Mouse (Mus musculus) midbrain, embryonic 16.5 days (tissue): ENCODE measurements around the gene Ofcc1. TPM values are rescaled to one million over a fixed set of nuclear protein-coding genes. Genes with fewer than 3 reads are reported as not detected.

ENCODE experiments used
- ATAC-seq: fragments of 200-750 bp; cut with Nextera tagmentation; 2 replicates; pipeline ENCODE4 v1.8.0; 2017; ENCODE audit warnings: moderate TSS enrichment
- H3K27ac ChIP-seq: fragments of 300-500 bp; sonication (generic); 2 replicates; pipeline ENCODE4 v1.5.1; 2014; ENCODE audit warnings: mild to moderate bottlenecking, low read length, mixed read lengths
- H3K27me3 ChIP-seq: fragments of 300-500 bp; sonication (generic); 2 replicates; pipeline ENCODE4 v1.6.1; 2014; ENCODE audit warnings: low read depth, low read length, mixed read lengths; ENCODE audit not compliant: control insufficient read depth, insufficient read depth
- H3K36me3 ChIP-seq: fragments of 300-500 bp; sonication (generic); 2 replicates; pipeline ENCODE4 v1.6.1; 2014; ENCODE audit warnings: mild to moderate bottlenecking, low read length, moderate library complexity, mixed read lengths; ENCODE audit not compliant: control insufficient read depth, insufficient read depth
- H3K4me1 ChIP-seq: fragments of 300-500 bp; sonication (generic); 2 replicates; pipeline ENCODE4 v1.6.1; 2014; ENCODE audit warnings: mild to moderate bottlenecking, low read length, mixed read lengths; ENCODE audit not compliant: control insufficient read depth, insufficient read depth
- H3K4me2 ChIP-seq: fragments of 300-500 bp; sonication (generic); 2 replicates; pipeline ENCODE4 v1.6.1; 2014; ENCODE audit warnings: mild to moderate bottlenecking, low read length, mixed read lengths
- H3K4me3 ChIP-seq: fragments of 300-500 bp; sonication (generic); 2 replicates; pipeline ENCODE4 v1.5.1; 2014; ENCODE audit warnings: low read depth, mild to moderate bottlenecking, low read length, moderate library complexity, mixed read lengths
- H3K9ac ChIP-seq: fragments of 300-500 bp; sonication (generic); 2 replicates; pipeline ENCODE4 v1.6.1; 2014; ENCODE audit warnings: low read depth, low read length, mixed read lengths
- H3K9me3 ChIP-seq: fragments of 300-500 bp; sonication (generic); replicated peaks from 2 replicates; pipeline ENCODE4 v1.6.1; 2014; ENCODE audit warnings: mild to moderate bottlenecking, low read length, mixed read lengths; ENCODE audit not compliant: control insufficient read depth, poor library complexity, severe bottlenecking
- WGBS: fragments of 180-500 bp; shearing (Covaris S2); extraction: QIAGEN DNeasy Blood & Tissue Kit; methylation state at CpG from one replicate; pipeline ENCODE4 v1.1.7; 2014; 5-methylcytosine and 5-hydroxymethylcytosine counted together
- polyA plus RNA-seq: library from polyadenylated mRNA; unstranded; fragments of >200 nt; fragmentation: Nextera tagmentation; extraction: Ambion mirVana; gene quantifications from 2 replicates; pipeline ENCODE4 v1.2.1, GENCODE M21; 2015

Ofcc1 gene
- polyA plus RNA-seq, 1 experiment from 2014 or later, result 0.06 TPM

DNA sequence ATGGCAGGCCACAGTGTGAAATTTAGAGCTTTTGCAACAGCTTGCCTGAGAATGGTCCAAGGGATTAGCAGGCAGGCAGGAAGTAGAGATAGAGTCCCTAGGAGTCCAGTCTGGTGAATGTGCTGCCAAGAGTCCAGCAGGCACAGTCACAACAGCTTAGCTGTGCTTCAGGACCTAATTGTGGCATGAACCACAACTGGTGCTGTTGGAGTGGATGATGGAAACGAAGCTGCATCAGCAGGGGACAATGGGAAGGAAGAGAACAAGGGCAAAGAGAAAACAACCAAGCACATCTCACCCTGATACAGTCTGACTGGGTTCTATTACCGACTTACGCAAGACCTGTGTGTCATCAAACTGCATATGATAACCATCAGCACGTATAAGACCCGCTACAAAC, 300.0 kb downstream of the Ofcc1 start:
- no peak overlapping the region for H3K27ac ChIP-seq
- H3K4me1 ChIP-seq, result no peaks in the 10 kb centered on the region
- no peak overlapping the region for H3K4me3 ChIP-seq
- H3K27me3 ChIP-seq, result no peaks in the 10 kb centered on the region
- H3K4me2 ChIP-seq, result no peak overlapping the region
- H3K9me3 ChIP-seq, result no peaks in the 10 kb centered on the region
- 87% methylated on average over 5 of the region's 5 CpGs for WGBS
- no peak for ATAC-seq
- H3K9ac ChIP-seq, result no peak overlapping the region
- H3K36me3 ChIP-seq, result no peaks in the 10 kb centered on the region

DNA sequence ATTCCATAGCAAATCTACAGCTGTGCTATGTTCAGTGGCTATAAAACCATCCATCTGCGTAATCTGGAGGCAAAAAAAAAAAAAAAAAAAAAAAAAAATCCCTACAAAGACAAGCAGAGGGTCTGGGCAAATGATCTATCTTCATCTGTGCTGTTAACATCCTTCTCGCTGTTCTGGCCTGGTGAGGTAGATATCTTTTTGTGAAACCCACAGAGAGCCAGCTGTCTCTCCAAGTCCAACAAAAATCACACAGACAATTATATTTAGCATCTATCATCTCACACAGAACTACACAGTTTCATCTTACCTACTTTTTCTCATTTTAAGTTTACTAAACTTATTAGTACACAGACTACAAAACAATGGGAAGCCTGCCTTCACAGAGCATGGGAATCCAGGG, 323.4 kb downstream of the Ofcc1 start:
- H3K27ac ChIP-seq, result no peak overlapping the region
- 0 out of 2 replicates have a peak, but pooled peaks cover 2% of the 10 kb centered on the region for H3K9me3 ChIP-seq
- H3K4me3 ChIP-seq, result no peak overlapping the region
- no peaks in the 10 kb centered on the region for H3K27me3 ChIP-seq
- ATAC-seq, result no peak
- H3K9ac ChIP-seq, result no peak overlapping the region
- no peaks in the 10 kb centered on the region for H3K4me1 ChIP-seq
- H3K36me3 ChIP-seq, result no peaks in the 10 kb centered on the region
- H3K4me2 ChIP-seq, result no peak overlapping the region
- 86% methylated on average over 2 of the region's 2 CpGs for WGBS

DNA sequence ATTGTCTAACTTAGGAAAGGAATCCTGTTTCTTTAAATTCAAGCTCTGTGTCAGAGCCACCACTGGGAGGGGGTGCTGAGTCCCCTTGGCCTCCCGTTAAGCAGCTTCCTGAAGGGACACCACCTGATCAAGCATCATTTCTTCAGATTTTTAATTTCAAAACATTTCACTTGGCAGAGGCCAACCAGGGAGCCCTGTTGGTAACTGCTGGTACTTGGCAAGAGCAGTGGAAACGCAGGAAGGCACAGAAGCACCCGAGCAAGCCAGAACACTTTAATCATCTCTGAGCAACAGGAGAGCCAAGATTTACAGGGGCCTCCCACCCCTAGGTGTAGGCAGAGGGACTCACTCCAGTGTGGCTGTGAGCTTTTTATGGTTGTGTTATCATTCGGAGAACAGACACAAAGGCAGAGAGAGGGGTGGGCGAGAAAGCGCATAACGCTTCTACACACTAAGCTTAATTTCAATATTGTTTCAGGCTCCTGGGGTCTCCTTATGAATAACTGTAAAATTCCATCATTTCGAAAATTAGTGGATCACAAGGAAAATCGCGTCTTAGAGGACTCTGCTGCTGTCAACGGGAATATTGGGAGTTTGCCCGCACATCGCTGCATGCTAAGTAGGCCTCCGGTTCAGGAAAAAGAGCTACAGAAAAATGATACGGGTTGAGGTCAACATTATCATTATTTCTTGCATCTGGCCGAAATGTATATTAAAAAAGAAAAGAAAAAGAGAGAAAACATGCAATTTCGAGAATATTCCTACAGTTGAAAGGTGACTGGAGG, 324.1 kb downstream of the Ofcc1 start:
- H3K4me1 ChIP-seq, result no peaks in the 10 kb centered on the region
- no peak overlapping the region for H3K9ac ChIP-seq
- H3K36me3 ChIP-seq, result no peaks in the 10 kb centered on the region
- H3K4me2 ChIP-seq, result no peak overlapping the region
- 84% methylated on average over 17 of the region's 17 CpGs for WGBS
- no peak for ATAC-seq
- H3K9me3 ChIP-seq, result 0 out of 2 replicates have a peak, but pooled peaks cover 2% of the 10 kb centered on the region
- H3K27me3 ChIP-seq, result no peaks in the 10 kb centered on the region
- no peak overlapping the region for H3K27ac ChIP-seq
- H3K4me3 ChIP-seq, result no peak overlapping the region

DNA sequence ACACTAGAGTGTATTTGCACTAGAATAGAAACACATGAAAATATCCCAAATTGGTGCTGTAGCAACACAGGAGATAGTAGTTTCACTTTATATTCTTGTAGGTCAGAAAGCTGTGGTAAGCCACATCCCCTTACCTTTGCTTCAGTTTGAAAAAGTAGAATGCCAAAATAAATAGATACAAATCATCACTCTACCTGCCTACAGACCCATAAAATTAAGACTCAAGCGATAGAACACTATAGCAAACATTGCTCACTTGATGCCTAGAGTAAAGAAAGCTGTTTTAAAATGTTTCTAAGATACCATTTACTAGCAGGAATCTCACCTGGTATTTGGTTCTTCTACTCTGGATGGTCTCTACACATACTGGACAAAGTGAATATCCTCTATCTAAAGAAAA, 331.8 kb downstream of the Ofcc1 start:
- Histone ChIP-seq H3K4me2 (no peak overlapping the region), H3K36me3 (no peaks in the 10 kb centered on the region), H3K9me3 (0 out of 2 replicates have a peak, but pooled peaks cover 3% of the 10 kb centered on the region), H3K4me1 (no peaks in the 10 kb centered on the region), H3K27me3 (no peaks in the 10 kb centered on the region), H3K27ac (no peak overlapping the region), H3K4me3 (no peak overlapping the region), H3K9ac (no peak overlapping the region)
- 94% methylated on average over 1 of the region's 1 CpGs for WGBS
- no peak for ATAC-seq

DNA sequence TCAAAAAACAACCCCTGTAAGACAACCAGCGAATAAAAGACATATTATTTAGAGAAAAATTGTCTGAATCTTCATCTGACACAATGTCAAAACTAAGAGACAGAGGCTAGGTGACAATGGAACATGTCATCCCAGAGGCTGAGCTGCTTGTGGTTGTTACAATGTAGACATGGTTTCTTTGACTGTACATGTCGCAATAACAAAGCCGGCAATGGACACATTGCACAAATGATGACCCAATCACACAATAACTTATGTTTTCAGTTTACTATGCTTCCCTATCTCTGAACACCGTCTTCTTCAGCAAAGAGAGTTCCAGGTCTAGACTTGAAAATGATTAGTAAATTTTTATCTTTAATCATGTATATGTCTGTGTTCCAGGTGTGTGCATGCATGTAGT, 332.4 kb downstream of the Ofcc1 start:
- H3K4me2 ChIP-seq, result no peak overlapping the region
- no peaks in the 10 kb centered on the region for H3K27me3 ChIP-seq
- no peaks in the 10 kb centered on the region for H3K36me3 ChIP-seq
- H3K9me3 ChIP-seq, result 0 out of 2 replicates have a peak, but pooled peaks cover 3% of the 10 kb centered on the region
- H3K27ac ChIP-seq, result no peak overlapping the region
- 93% methylated on average over 4 of the region's 4 CpGs for WGBS
- no peaks in the 10 kb centered on the region for H3K4me1 ChIP-seq
- no peak overlapping the region for H3K9ac ChIP-seq
- no peak overlapping the region for H3K4me3 ChIP-seq
- no peak for ATAC-seq

DNA sequence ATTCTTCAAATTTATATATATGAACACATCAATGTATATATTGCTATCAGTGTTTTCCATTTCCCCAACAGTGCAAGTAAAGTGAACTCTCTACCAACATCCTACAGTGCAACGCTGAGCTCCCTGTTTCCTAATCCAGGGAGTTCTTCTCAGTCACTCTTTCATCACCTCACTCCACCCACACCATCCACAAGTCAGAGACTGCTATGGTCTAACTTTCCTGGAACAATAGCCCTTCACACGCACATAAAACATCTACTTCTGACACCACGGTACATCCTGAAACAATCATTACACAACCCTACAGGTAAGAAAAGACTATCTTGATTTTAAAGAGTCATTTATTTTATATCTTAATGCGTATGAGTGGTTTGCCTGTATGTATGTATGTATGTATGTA, 335.4 kb downstream of the Ofcc1 start:
- no peaks in the 10 kb centered on the region for H3K36me3 ChIP-seq
- no peak overlapping the region for H3K27ac ChIP-seq
- no peaks in the 10 kb centered on the region for H3K4me1 ChIP-seq
- no peak overlapping the region for H3K9ac ChIP-seq
- no peak for ATAC-seq
- no peaks in the 10 kb centered on the region for H3K27me3 ChIP-seq
- over 99% methylated on average over 4 of the region's 4 CpGs for WGBS
- 0 out of 2 replicates have a peak, but pooled peaks cover 3% of the 10 kb centered on the region for H3K9me3 ChIP-seq
- H3K4me3 ChIP-seq, result no peak overlapping the region
- no peak overlapping the region for H3K4me2 ChIP-seq

DNA sequence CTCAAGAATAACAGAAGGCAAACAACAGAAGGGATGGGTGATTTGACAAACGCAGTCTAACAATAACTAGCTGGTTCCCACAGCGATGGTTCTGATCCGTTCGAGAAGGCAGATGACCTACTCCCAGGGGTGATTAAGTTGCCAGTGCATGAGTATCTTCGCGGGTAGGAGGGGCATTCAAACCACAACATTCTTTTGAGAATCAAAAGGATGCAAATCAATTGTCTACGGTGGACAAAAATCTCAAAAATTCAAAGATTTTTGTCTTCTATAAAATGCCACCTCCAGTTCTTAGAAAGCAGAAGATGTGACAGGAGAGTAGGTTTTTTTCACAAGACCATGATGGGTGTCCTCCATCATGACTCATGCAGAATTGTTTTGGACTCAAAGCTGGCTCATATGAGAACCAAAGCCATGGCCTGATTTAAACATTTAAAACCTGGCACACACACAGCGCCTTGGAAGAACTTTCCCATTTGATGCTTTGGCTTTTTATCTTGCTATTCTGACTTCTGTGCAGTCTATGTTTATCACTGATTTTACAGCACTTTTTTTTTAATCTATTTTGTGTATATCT, 338.0 kb downstream of the Ofcc1 start:
- H3K9me3 ChIP-seq, result 0 out of 2 replicates have a peak, but pooled peaks cover 3% of the 10 kb centered on the region
- no peak overlapping the region for H3K27ac ChIP-seq
- no peaks in the 10 kb centered on the region for H3K36me3 ChIP-seq
- no peaks in the 10 kb centered on the region for H3K4me1 ChIP-seq
- ATAC-seq, result no peak
- no peak overlapping the region for H3K4me2 ChIP-seq
- H3K9ac ChIP-seq, result no peak overlapping the region
- no peak overlapping the region for H3K4me3 ChIP-seq
- H3K27me3 ChIP-seq, result no peaks in the 10 kb centered on the region
- 51% methylated on average over 8 of the region's 8 CpGs for WGBS

DNA sequence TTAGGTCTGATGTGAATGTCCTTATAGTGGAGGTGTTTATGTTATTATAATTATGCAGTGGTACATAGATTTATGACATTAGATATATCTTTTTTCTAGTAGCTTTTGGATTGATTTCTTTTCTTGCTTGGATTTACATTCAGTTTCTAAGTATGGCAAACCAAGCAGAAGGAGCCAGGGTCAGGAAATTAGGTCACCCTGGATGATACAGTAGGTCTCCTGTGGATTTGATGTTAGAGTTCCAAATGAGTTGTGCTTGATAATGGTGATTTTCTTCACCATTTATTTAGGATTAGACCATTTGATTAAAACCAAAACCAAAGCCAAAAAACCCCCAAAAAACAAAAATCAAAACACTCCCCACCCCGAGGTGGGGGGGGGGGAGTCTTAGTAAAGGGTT, 338.6 kb downstream of the Ofcc1 start:
- no peak for ATAC-seq
- no peaks in the 10 kb centered on the region for H3K27me3 ChIP-seq
- no peaks in the 10 kb centered on the region for H3K4me1 ChIP-seq
- 67% methylated on average over 1 of the region's 1 CpGs for WGBS
- no peak overlapping the region for H3K27ac ChIP-seq
- no peak overlapping the region for H3K9ac ChIP-seq
- H3K36me3 ChIP-seq, result no peaks in the 10 kb centered on the region
- no peak overlapping the region for H3K4me2 ChIP-seq
- H3K4me3 ChIP-seq, result no peak overlapping the region
- H3K9me3 ChIP-seq, result 0 out of 2 replicates have a peak, but pooled peaks cover 3% of the 10 kb centered on the region

DNA sequence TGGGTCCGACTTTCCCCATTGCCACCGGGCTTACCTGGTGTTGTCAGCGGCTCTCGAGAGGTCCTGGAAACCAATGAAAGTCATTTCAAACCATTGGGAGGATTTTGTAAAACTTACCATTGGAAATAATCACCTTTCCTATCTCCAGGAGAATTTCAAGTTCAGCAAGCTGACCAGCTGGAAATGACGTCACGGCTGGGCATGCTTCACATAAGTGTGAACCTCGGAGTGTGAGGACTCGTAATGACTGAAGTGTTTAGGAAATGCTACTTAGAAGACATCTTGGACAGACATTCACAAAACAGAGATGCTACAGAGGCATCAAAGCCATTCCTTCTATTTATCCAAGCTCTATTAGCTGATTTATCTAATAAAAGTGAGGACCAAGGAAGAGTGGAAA, 361.0 kb downstream of the Ofcc1 start:
- Histone ChIP-seq H3K36me3 (no peaks in the 10 kb centered on the region), H3K27ac (no peak overlapping the region), H3K4me2 (no peak overlapping the region), H3K9ac (no peak overlapping the region), H3K9me3 (no peaks in the 10 kb centered on the region), H3K4me1 (no peaks in the 10 kb centered on the region), H3K4me3 (no peak overlapping the region), H3K27me3 (no peaks in the 10 kb centered on the region)
- WGBS, result 89% methylated on average over 8 of the region's 8 CpGs
- no peak for ATAC-seq
